Mouse (Mus musculus) small intestine, adult 2 months (tissue): ENCODE measurements around the gene Olfr812. TPM values are rescaled to one million over a fixed set of nuclear protein-coding genes. Genes with fewer than 3 reads are reported as not detected.
"Not testable (repeated sequence)": the region's sequence is repeated elsewhere in the genome, so short reads cannot be mapped to it uniquely, and the experiment has no call there.

Experiments used
- H3K27ac ChIP-seq: fragments of 200-500 bp; 2 replicates; pipeline ENCODE4 v1.5.1; 2012; ENCODE audit warnings: low read depth, low read length, control low read depth, inconsistent platforms; ENCODE audit not compliant: insufficient read depth
- H3K27me3 ChIP-seq: fragments of 200-500 bp; 2 replicates; pipeline ENCODE4 v1.6.1; 2012; ENCODE audit warnings: mild to moderate bottlenecking, moderate library complexity, low read length, inconsistent platforms; ENCODE audit not compliant: control insufficient read depth, insufficient read depth
- H3K36me3 ChIP-seq: fragments of 200-500 bp; 2 replicates; pipeline ENCODE4 v1.6.1; 2012; ENCODE audit warnings: mild to moderate bottlenecking, low read length, control low read depth, inconsistent platforms; ENCODE audit not compliant: control insufficient read depth, insufficient read depth
- H3K4me1 ChIP-seq: fragments of 200-500 bp; 2 replicates; pipeline ENCODE4 v1.6.1; 2012; ENCODE audit warnings: low read length, inconsistent platforms, mixed read lengths; ENCODE audit not compliant: control insufficient read depth, insufficient read depth, insufficient read length
- H3K4me3 ChIP-seq: fragments of 200-500 bp; 2 replicates; pipeline ENCODE4 v1.5.1; 2012; ENCODE audit warnings: low read depth, mild to moderate bottlenecking, control low read depth, inconsistent platforms, low read length, moderate library complexity
- CTCF ChIP-seq: fragments of 200-500 bp; IDR thresholded peaks from 2 replicates; pipeline ENCODE4 v1.5.1; 2012; ENCODE audit warnings: low read depth, mild to moderate bottlenecking, control low read depth, inconsistent platforms, low read length, moderate library complexity, mixed read lengths; ENCODE audit not compliant: insufficient replicate concordance, insufficient read length; ENCODE audit errors: extremely low read depth
- POLR2A ChIP-seq: fragments of 200-500 bp; IDR thresholded peaks from 2 replicates; pipeline ENCODE4 v1.6.1; 2012; ENCODE audit warnings: low read depth, mild to moderate bottlenecking, control low read depth, inconsistent platforms, low read length, moderate library complexity
- WGBS: fragments of 180-500 bp; shearing (Covaris S2); methylation state at CpG from one replicate; pipeline ENCODE4 v1.1.7; 2018; 5-methylcytosine and 5-hydroxymethylcytosine counted together
- polyA plus RNA-seq: library from polyadenylated mRNA; depleted of rRNA; stranded (reverse); fragments of >200 nt; gene quantifications from 2 replicates; pipeline ENCODE4 v1.2.3, GENCODE M21; 2012; rRNA removed

Olfr812 gene
- polyA plus RNA-seq = not detected in 2 replicates

- 40% methylated on average over 1 of the region's 1 CpGs for WGBS
Measured at GRCm38 (mm10) chr10:129845994-129846393, at the start of gene Olfr812. Gene Olfr812 (minus strand): TSS chr10:129846094.

GRCm38 (mm10) chr10:129885934-129886333 is 40.0 kb upstream of the Olfr812 start:
- no peaks in the 10 kb centered on the region for H3K4me1 ChIP-seq
- no peak overlapping the region for H3K27ac ChIP-seq
- no peaks in the 10 kb centered on the region for H3K27me3 ChIP-seq
- TF ChIP-seq POLR2A = no peak
- TF ChIP-seq CTCF = no peak
- no peaks in the 10 kb centered on the region for H3K36me3 ChIP-seq
- WGBS = 86% methylated on average over 7 of the region's 7 CpGs
- H3K4me3 ChIP-seq = no peak overlapping the region

More at GRCm38 (mm10) chr10:129845994-129846393, at the start of gene Olfr812:
- H3K36me3 ChIP-seq = no peaks in the 10 kb centered on the region
- TF ChIP-seq CTCF (no peak), POLR2A (no peak)
- no peak within 1 kb of the TSS for H3K4me3 ChIP-seq
- no peaks in the 10 kb centered on the region for H3K4me1 ChIP-seq
- no peak within 1 kb of the TSS for H3K27ac ChIP-seq
- no peaks in the 10 kb centered on the region for H3K27me3 ChIP-seq

- 72% methylated on average over 6 of the region's 6 CpGs for WGBS
- H3K36me3 ChIP-seq, H3K4me1 ChIP-seq, H3K27me3 ChIP-seq, H3K4me3 ChIP-seq, H3K27ac ChIP-seq: not testable (repeated sequence)
Measured at GRCm38 (mm10) chr10:129885496-129885895, 39.6 kb upstream of the Olfr812 start.

- not testable (repeated sequence) for H3K36me3 ChIP-seq, H3K4me3 ChIP-seq, H3K4me1 ChIP-seq, H3K27ac ChIP-seq, H3K27me3 ChIP-seq
- WGBS = 41% methylated on average over 1 of the region's 1 CpGs
Measured at GRCm38 (mm10) chr10:129879751-129880150, 33.9 kb upstream of the Olfr812 start, which contains the start of gene Olfr814. Gene Olfr814 (minus strand): TSS chr10:129879851.

- no peak within 1 kb of the TSS for H3K4me3 ChIP-seq
- TF ChIP-seq POLR2A = no peak
- no peak for TF ChIP-seq CTCF
- H3K4me1 ChIP-seq = no peaks in the 10 kb centered on the region
- H3K27ac ChIP-seq = no peak within 1 kb of the TSS
- no peaks in the 10 kb centered on the region for H3K27me3 ChIP-seq
- H3K36me3 ChIP-seq = no peaks in the 10 kb centered on the region
Measured at GRCm38 (mm10) chr10:129855067-129855466, 9.2 kb upstream of the Olfr812 start, which contains the start of gene Olfr813. Gene Olfr813 (plus strand): TSS chr10:129855367.

GRCm38 (mm10) chr10:129847343-129847742 is 1.4 kb upstream of the Olfr812 start:
- Histone ChIP-seq H3K27ac (no peak overlapping the region), H3K4me3 (no peak overlapping the region), H3K4me1 (no peaks in the 10 kb centered on the region), H3K36me3 (no peaks in the 10 kb centered on the region), H3K27me3 (no peaks in the 10 kb centered on the region)
- TF ChIP-seq POLR2A (no peak), CTCF (no peak)
- 72% methylated on average over 1 of the region's 1 CpGs for WGBS

- no peaks in the 10 kb centered on the region for H3K27me3 ChIP-seq
- TF ChIP-seq POLR2A = no peak
- no peak for TF ChIP-seq CTCF
- WGBS = 79% methylated on average over 4 of the region's 4 CpGs
Measured at GRCm38 (mm10) chr10:129804296-129804695, 41.6 kb downstream of the Olfr812 start, which contains the start of gene Olfr811. Gene Olfr811 (minus strand): TSS chr10:129804396.

GRCm38 (mm10) chr10:129794817-129795216 is 51.1 kb downstream of the Olfr812 start, which contains the start of gene Olfr810:
Gene Olfr810 (minus strand): TSS chr10:129794917.
- no peak within 1 kb of the TSS for H3K27ac ChIP-seq
- TF ChIP-seq CTCF (no peak), POLR2A (no peak)
- no peaks in the 10 kb centered on the region for H3K27me3 ChIP-seq
- no peak within 1 kb of the TSS for H3K4me3 ChIP-seq
- H3K4me1 ChIP-seq = no peaks in the 10 kb centered on the region
- no peaks in the 10 kb centered on the region for H3K36me3 ChIP-seq

More at GRCm38 (mm10) chr10:129804296-129804695, 41.6 kb downstream of the Olfr812 start, which contains the start of gene Olfr811:
- Histone ChIP-seq H3K36me3 (no peaks in the 10 kb centered on the region), H3K4me3 (no peak within 1 kb of the TSS), H3K27ac (no peak within 1 kb of the TSS), H3K4me1 (no peaks in the 10 kb centered on the region)

Other genes with a start within 250 kb of the Olfr812 start
- not detected in 2 replicates for gene Olfr796, start 233.5 kb downstream of the Olfr812 start, polyA plus RNA-seq
- not detected in 2 replicates for gene Olfr798, start 218.2 kb downstream of the Olfr812 start, polyA plus RNA-seq
- gene Olfr799, start 208.6 kb downstream of the Olfr812 start, polyA plus RNA-seq = not detected in 2 replicates
- not detected in 2 replicates for gene Olfr800, start 188.4 kb downstream of the Olfr812 start, polyA plus RNA-seq
- gene Olfr801, start 172.2 kb downstream of the Olfr812 start, polyA plus RNA-seq = not detected in 2 replicates
- not detected in 2 replicates for gene Olfr802, start 157.9 kb downstream of the Olfr812 start, polyA plus RNA-seq
- gene Olfr803, start 151.8 kb downstream of the Olfr812 start, polyA plus RNA-seq = not detected in 2 replicates
- not detected in 2 replicates for gene Olfr804, start 142.9 kb downstream of the Olfr812 start, polyA plus RNA-seq
- not detected in 2 replicates for gene Olfr805, start 116.7 kb downstream of the Olfr812 start, polyA plus RNA-seq
- gene Olfr806, start 104.2 kb downstream of the Olfr812 start, polyA plus RNA-seq = not detected in 2 replicates
- not detected in 2 replicates for gene Olfr807, start 88.3 kb downstream of the Olfr812 start, polyA plus RNA-seq
- gene Olfr808, start 80.6 kb downstream of the Olfr812 start, polyA plus RNA-seq = not detected in 2 replicates
- not detected in 2 replicates for gene Olfr809, start 71.5 kb downstream of the Olfr812 start, polyA plus RNA-seq
- not detected in 2 replicates for gene Olfr810, start 51.2 kb downstream of the Olfr812 start, polyA plus RNA-seq
- gene Olfr811, start 41.7 kb downstream of the Olfr812 start, polyA plus RNA-seq = not detected in 2 replicates
- gene Olfr813, start 9.3 kb upstream of the Olfr812 start, polyA plus RNA-seq = not detected in 2 replicates
- not detected in 2 replicates for gene Olfr814, start 33.8 kb upstream of the Olfr812 start, polyA plus RNA-seq
- gene Olfr815, start 59.8 kb upstream of the Olfr812 start, polyA plus RNA-seq = not detected in 2 replicates
- not detected in 2 replicates for gene Olfr816, start 69.5 kb upstream of the Olfr812 start, polyA plus RNA-seq
- not detected in 2 replicates for gene Olfr818, start 103.0 kb upstream of the Olfr812 start, polyA plus RNA-seq
- gene Olfr819, start 121.2 kb upstream of the Olfr812 start, polyA plus RNA-seq = not detected in 2 replicates
- not detected in 2 replicates for gene Olfr247, start 130.0 kb upstream of the Olfr812 start, polyA plus RNA-seq
- not detected in 2 replicates for gene Gm10310, start 139.0 kb upstream of the Olfr812 start, polyA plus RNA-seq
- not detected in 2 replicates for gene Olfr820, start 166.5 kb upstream of the Olfr812 start, polyA plus RNA-seq
- not detected in 2 replicates for gene Olfr821, start 184.3 kb upstream of the Olfr812 start, polyA plus RNA-seq
- gene Olfr822, start 225.1 kb upstream of the Olfr812 start, polyA plus RNA-seq = not detected in 2 replicates